Comparison of ENCODE assay signal across 12 mouse cellular contexts in genomic region chr1:6152436-6152835, GRCm38 (mm10).
DNase-seq lines count a peak whose midpoint lies in the region; ATAC-seq and TF ChIP-seq lines count a peak whose summit lies in the region.
"Had no signal": no experiment of that assay in that cellular context is flagged by ENCODE, and none has a peak within 500 bp of the region (broad histone marks: within the 10 kb centered on the region; RNA-seq: fewer than 3 reads in every experiment).

No protein-coding gene starts in this region.

- no peak for ATAC-seq in intestine, postnatal 0 days
- ATAC-seq in intestine, embryonic 16.5 days: no peak
- no peak for ATAC-seq in stomach, postnatal 0 days (ENCODE audit: low FRiP score, low TSS enrichment)
- ATAC-seq in midbrain, embryonic 13.5 days: no peak
- ATAC-seq: forebrain, embryonic 13.5 days had no signal

- H3K36me3 ChIP-seq in intestine, postnatal 0 days (ENCODE audit: control insufficient read depth, insufficient read depth): no peaks in the 10 kb centered on the region
- H3K36me3 ChIP-seq in intestine, embryonic 16.5 days (ENCODE audit: control insufficient read depth, insufficient read depth, low read length): no peaks in the 10 kb centered on the region
- H3K36me3 ChIP-seq in stomach, postnatal 0 days (ENCODE audit: control insufficient read depth, insufficient read depth, low read length): no peaks in the 10 kb centered on the region
- H3K36me3 ChIP-seq in midbrain, embryonic 13.5 days: no peaks in the 10 kb centered on the region
- H3K36me3 ChIP-seq: heart, embryonic 15.5 days; liver, embryonic 15.5 days had no signal

- TF ChIP-seq CTCF in intestine, postnatal 0 days (IDR thresholded peaks at IDR 0.05; ENCODE audit: low read depth): peak; percentile 58
- peak; percentile 39; the same call in 1 of the 2 replicates for TF ChIP-seq CTCF in brain, embryonic 14.5 days (IDR thresholded peaks at IDR 0.05; ENCODE audit: borderline replicate concordance, extremely low read depth, insufficient read depth, insufficient read length)
- TF ChIP-seq CTCF in stomach, postnatal 0 days (IDR thresholded peaks at IDR 0.05; ENCODE audit: low read depth): peak; percentile 59

- DNase-seq in ovary, postnatal 14 days (ENCODE audit: low spot score): peak; percentile 3
- DNase-seq in ovary, postnatal 36 days (ENCODE audit: low spot score): no peak
- peak; percentile 35 for DNase-seq in brain, embryonic 14.5 days (ENCODE audit: low read depth)
- no peak for DNase-seq in stomach, postnatal 0 days (ENCODE audit: low spot score)
- DNase-seq in thymus, postnatal 25 days: no peak
- DNase-seq: cerebellum, adult 11 months had no signal

- no peaks in the 10 kb centered on the region for H3K4me1 ChIP-seq in intestine, postnatal 0 days (replicated peaks; ENCODE audit: control insufficient read depth, insufficient read depth, low read length)
- H3K4me1 ChIP-seq in intestine, embryonic 16.5 days (ENCODE audit: control insufficient read depth, insufficient read depth, low read length): no peaks in the 10 kb centered on the region
- H3K4me1 ChIP-seq in stomach, postnatal 0 days (replicated peaks; ENCODE audit: control insufficient read depth, insufficient read depth): no peaks in the 10 kb centered on the region
- no peaks in the 10 kb centered on the region for H3K4me1 ChIP-seq in midbrain, embryonic 13.5 days (replicated peaks)
- H3K4me1 ChIP-seq: forebrain, embryonic 13.5 days; heart, embryonic 15.5 days; liver, embryonic 15.5 days had no signal

- H3K9ac ChIP-seq in intestine, postnatal 0 days (ENCODE audit: low read depth, low read length): no peak overlapping the region
- H3K9ac ChIP-seq in intestine, embryonic 16.5 days (ENCODE audit: low read depth, low read length): no peak overlapping the region
- no peak overlapping the region for H3K9ac ChIP-seq in stomach, postnatal 0 days (ENCODE audit: low read length)
- no peak overlapping the region for H3K9ac ChIP-seq in midbrain, embryonic 13.5 days (replicated peaks)
- H3K9ac ChIP-seq: forebrain, embryonic 13.5 days; heart, embryonic 15.5 days; liver, embryonic 15.5 days had no signal

- H3K27me3 ChIP-seq in intestine, postnatal 0 days (replicated peaks; ENCODE audit: control insufficient read depth, insufficient read depth, low read length): no peaks in the 10 kb centered on the region
- H3K27me3 ChIP-seq in intestine, embryonic 16.5 days (replicated peaks; ENCODE audit: control insufficient read depth, insufficient read depth, low read length): no peaks in the 10 kb centered on the region
- no peaks in the 10 kb centered on the region for H3K27me3 ChIP-seq in stomach, postnatal 0 days (ENCODE audit: control insufficient read depth, insufficient read depth, low read length)
- no peaks in the 10 kb centered on the region for H3K27me3 ChIP-seq in midbrain, embryonic 13.5 days
- H3K27me3 ChIP-seq: forebrain, embryonic 13.5 days; heart, embryonic 15.5 days; liver, embryonic 15.5 days had no signal

- no peaks in the 10 kb centered on the region for H3K9me3 ChIP-seq in intestine, postnatal 0 days (ENCODE audit: control insufficient read depth)
- H3K9me3 ChIP-seq in intestine, embryonic 16.5 days (ENCODE audit: control insufficient read depth, low read length): no peaks in the 10 kb centered on the region
- H3K9me3 ChIP-seq in stomach, postnatal 0 days (ENCODE audit: control insufficient read depth, low read length): no peaks in the 10 kb centered on the region
- H3K9me3 ChIP-seq in midbrain, embryonic 13.5 days: no peaks in the 10 kb centered on the region
- H3K9me3 ChIP-seq: forebrain, embryonic 13.5 days; heart, embryonic 15.5 days; liver, embryonic 15.5 days had no signal

- no peak overlapping the region for H3K4me2 ChIP-seq in intestine, postnatal 0 days (replicated peaks; ENCODE audit: low read depth)
- H3K4me2 ChIP-seq in intestine, embryonic 16.5 days (ENCODE audit: low read depth, low read length): no peak overlapping the region
- H3K4me2 ChIP-seq in stomach, postnatal 0 days (replicated peaks; ENCODE audit: low read depth): no peak overlapping the region
- no peak overlapping the region for H3K4me2 ChIP-seq in midbrain, embryonic 13.5 days (replicated peaks)
- H3K4me2 ChIP-seq: forebrain, embryonic 13.5 days; heart, embryonic 15.5 days; liver, embryonic 15.5 days had no signal

- TF ChIP-seq POLR2A in brain, embryonic 14.5 days (IDR thresholded peaks at IDR 0.05; ENCODE audit: borderline replicate concordance, extremely low read depth, insufficient read depth, insufficient read length, poor library complexity, severe bottlenecking): no peak

- TF ChIP-seq EP300 in stomach, postnatal 0 days (optimal IDR thresholded peaks at IDR 0.05): no peak

- H3K4me3 ChIP-seq in intestine, postnatal 0 days (ENCODE audit: low read depth, low read length): no peak overlapping the region
- H3K4me3 ChIP-seq in intestine, embryonic 16.5 days (ENCODE audit: low read length): no peak overlapping the region
- no peak overlapping the region for H3K4me3 ChIP-seq in stomach, postnatal 0 days (ENCODE audit: low read depth, low read length)
- H3K4me3 ChIP-seq in midbrain, embryonic 13.5 days (replicated peaks): no peak overlapping the region
- H3K4me3 ChIP-seq: forebrain, embryonic 13.5 days; heart, embryonic 15.5 days; liver, embryonic 15.5 days had no signal

- H3K27ac ChIP-seq in intestine, postnatal 0 days (ENCODE audit: low read depth, low read length): no peak overlapping the region
- H3K27ac ChIP-seq in intestine, embryonic 16.5 days (ENCODE audit: low read length): no peak overlapping the region
- no peak overlapping the region for H3K27ac ChIP-seq in stomach, postnatal 0 days (replicated peaks)
- no peak overlapping the region for H3K27ac ChIP-seq in midbrain, embryonic 13.5 days
- H3K27ac ChIP-seq: forebrain, embryonic 13.5 days; heart, embryonic 15.5 days; liver, embryonic 15.5 days had no signal

- WGBS in intestine, postnatal 0 days: 38% methylated on average over 3 of the region's 3 CpGs
- 31% methylated on average over 3 of the region's 3 CpGs for WGBS in intestine, embryonic 16.5 days
- WGBS in stomach, postnatal 0 days: 24% methylated on average over 3 of the region's 3 CpGs
- 37% methylated on average over 3 of the region's 3 CpGs for WGBS in midbrain, embryonic 13.5 days

Comparison
In these comparisons a context has a peak if more than half of its experiments do, and no peak if none do; other contexts are left out.
1. DNase-seq: peak in ovary, postnatal 14 days (single experiment) and brain, embryonic 14.5 days (single experiment); none in ovary, postnatal 36 days (single experiment), stomach, postnatal 0 days (single experiment) and thymus, postnatal 25 days (single experiment).
2. Peak in every context shown above with its lines, with median percentiles within 50 percentile points of each other: CTCF ChIP-seq.